Mouse (Mus musculus): ENCODE measurements around the gene Rhod. TPM values are rescaled to one million over a fixed set of nuclear protein-coding genes. Genes with fewer than 3 reads are reported as not detected.

Rhod gene
- 13.7 and 13.9 TPM in 2 replicates for polyA plus RNA-seq (2016; fragmentation: Nextera tagmentation; extraction: Ambion mirVana)

GRCm38 (mm10) chr19:4439161-4439801, at the start of gene Rhod:
Rhod (minus strand) TSS chr19:4439432.
- Histone ChIP-seq H3K4me1 (peaks cover 37% of the 10 kb centered on the region), H3K27me3 (ENCODE audit: low read depth, poor library complexity, severe bottlenecking) (peaks cover 36% of the 10 kb centered on the region), H3K27ac (replicated peaks) (peak within 1 kb of the TSS; percentile 79), H3K4me3 (peak within 1 kb of the TSS; percentile 74), H3K9me3 (replicated peaks) (no peaks in the 10 kb centered on the region), H3K36me3 (no peaks in the 10 kb centered on the region)
- under 1% methylated on average over 51 of the region's 51 CpGs for WGBS
- peak; percentile 52 for DNase-seq (ENCODE audit: low spot score)

DNA sequence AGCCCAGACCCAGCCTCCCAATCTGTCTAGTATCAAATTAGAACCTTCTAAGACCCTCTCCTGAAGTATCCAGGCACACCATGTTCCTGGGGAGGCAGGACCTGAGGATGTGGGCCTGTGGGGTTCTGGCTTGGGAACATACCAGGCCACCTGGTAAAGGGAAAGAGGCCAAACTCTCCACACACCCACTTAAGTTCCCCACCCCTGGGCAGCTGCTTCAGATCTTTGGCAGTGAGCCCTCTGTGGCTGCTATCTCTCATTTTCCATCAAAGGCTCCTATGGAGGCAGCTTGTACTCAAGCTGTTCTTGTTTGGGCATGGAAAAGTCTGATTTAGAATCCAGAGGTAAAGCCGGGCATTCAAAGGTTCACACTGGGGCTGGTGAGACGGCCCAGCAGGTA, 48.6 kb upstream of the Rhod start:
- Histone ChIP-seq H3K9me3 (replicated peaks) (no peaks in the 10 kb centered on the region), H3K4me3 (no peak overlapping the region), H3K27me3 (ENCODE audit: low read depth, poor library complexity, severe bottlenecking) (no peaks in the 10 kb centered on the region), H3K4me1 (peaks cover 11% of the 10 kb centered on the region), H3K27ac (replicated peaks) (no peak overlapping the region), H3K36me3 (no peaks in the 10 kb centered on the region)
- 88% methylated on average over 2 of the region's 2 CpGs for WGBS
- no peak for DNase-seq (ENCODE audit: low spot score)

GRCm38 (mm10) chr19:4485006-4485405, 45.8 kb upstream of the Rhod start:
- H3K27ac ChIP-seq (replicated peaks) = peak overlapping the region; percentile 17; the same call in 1 of the 2 replicates

GRCm38 (mm10) chr19:4482111-4482859, 43.1 kb upstream of the Rhod start:
- H3K9me3 ChIP-seq (replicated peaks) = no peaks in the 10 kb centered on the region
- 88% methylated on average over 3 of the region's 3 CpGs for WGBS
- no peak for DNase-seq (ENCODE audit: low spot score)
- H3K4me1 ChIP-seq = peaks cover 8% of the 10 kb centered on the region
- no peaks in the 10 kb centered on the region for H3K36me3 ChIP-seq
- no peak overlapping the region for H3K4me3 ChIP-seq
- H3K27me3 ChIP-seq (ENCODE audit: low read depth, poor library complexity, severe bottlenecking) = peaks cover 18% of the 10 kb centered on the region
- no peak overlapping the region for H3K27ac ChIP-seq (replicated peaks)

More at GRCm38 (mm10) chr19:4485006-4485405, 45.8 kb upstream of the Rhod start:
- Histone ChIP-seq H3K36me3 (no peaks in the 10 kb centered on the region), H3K4me3 (no peak overlapping the region), H3K9me3 (replicated peaks) (no peaks in the 10 kb centered on the region), H3K4me1 (peaks cover 7% of the 10 kb centered on the region), H3K27me3 (ENCODE audit: low read depth, poor library complexity, severe bottlenecking) (no peaks in the 10 kb centered on the region)
- WGBS = 48% methylated on average over 5 of the region's 5 CpGs
- no peak for DNase-seq (ENCODE audit: low spot score)

DNA sequence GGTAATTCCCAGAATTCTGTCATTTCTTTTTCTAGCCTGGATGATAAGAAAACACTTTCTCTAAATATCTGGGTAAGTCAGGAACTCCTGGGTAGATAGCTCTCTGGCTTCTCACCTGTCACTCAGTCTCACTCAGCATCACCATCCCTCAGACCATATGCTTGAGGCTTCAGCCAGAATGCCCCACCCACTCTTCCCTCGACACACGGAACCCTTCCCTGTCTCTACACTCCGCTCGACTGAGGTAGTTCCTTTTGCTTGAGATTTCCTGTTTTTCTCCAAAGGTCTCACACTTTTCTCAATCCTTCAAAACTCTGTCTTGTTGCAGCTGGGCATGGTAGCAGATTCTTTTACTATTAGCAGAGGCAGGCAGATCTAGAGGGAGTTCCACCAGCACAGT, 42.1 kb upstream of the Rhod start:
- no peak for DNase-seq (ENCODE audit: low spot score)
- peaks cover 28% of the 10 kb centered on the region for H3K27me3 ChIP-seq (ENCODE audit: low read depth, poor library complexity, severe bottlenecking)
- H3K4me1 ChIP-seq = peaks cover 18% of the 10 kb centered on the region
- H3K4me3 ChIP-seq = no peak overlapping the region
- H3K36me3 ChIP-seq = no peaks in the 10 kb centered on the region
- 65% methylated on average over 4 of the region's 4 CpGs for WGBS
- no peak overlapping the region for H3K27ac ChIP-seq (replicated peaks)
- no peaks in the 10 kb centered on the region for H3K9me3 ChIP-seq (replicated peaks)

DNA sequence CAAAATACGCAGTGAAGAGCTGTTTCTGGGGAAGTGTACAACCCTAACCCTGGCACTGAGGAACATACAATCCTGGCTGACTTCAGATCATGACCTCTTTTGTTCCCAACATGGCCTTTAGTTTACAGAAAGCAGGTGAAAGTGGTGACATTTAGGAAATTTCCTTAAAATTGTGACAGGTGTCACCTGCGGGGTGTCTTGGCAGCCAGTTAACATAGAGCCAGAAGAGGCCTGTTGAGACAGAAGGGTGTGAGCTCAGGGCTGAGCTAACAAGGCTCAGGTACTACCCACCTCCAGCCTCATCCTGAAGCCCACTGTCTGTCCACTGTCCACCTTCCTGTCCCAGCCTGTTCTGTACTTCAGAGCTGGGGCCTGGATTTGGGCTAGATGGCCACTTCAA, 40.8 kb upstream of the Rhod start:
- no peak overlapping the region for H3K27ac ChIP-seq (replicated peaks)
- WGBS = 87% methylated on average over 2 of the region's 2 CpGs

DNA sequence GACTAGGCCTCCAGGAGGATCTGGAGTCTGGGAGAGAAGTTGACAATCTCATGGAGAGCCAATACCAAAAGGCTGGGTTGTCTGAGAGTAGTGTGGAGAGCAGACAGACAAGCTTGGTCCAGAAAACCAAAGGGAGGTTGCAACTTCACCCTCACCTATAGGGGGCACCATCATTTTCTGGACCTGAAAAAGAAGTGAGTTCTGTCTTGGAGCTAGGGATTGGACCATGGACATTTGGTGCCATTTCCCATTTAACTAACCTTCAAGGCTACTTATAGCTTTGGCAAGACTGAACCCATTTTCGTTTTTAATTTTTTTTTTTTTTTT, 38.9 kb upstream of the Rhod start:
- Histone ChIP-seq H3K36me3 (no peaks in the 10 kb centered on the region), H3K4me3 (no peak overlapping the region), H3K4me1 (peaks cover 13% of the 10 kb centered on the region), H3K27ac (replicated peaks) (no peak overlapping the region), H3K27me3 (ENCODE audit: low read depth, poor library complexity, severe bottlenecking) (peaks cover 55% of the 10 kb centered on the region), H3K9me3 (replicated peaks) (no peaks in the 10 kb centered on the region)
- no peak for DNase-seq (ENCODE audit: low spot score)
- WGBS = 42% methylated on average over 1 of the region's 1 CpGs

More for the DNA sequence above, 40.8 kb upstream of the Rhod start:
- Histone ChIP-seq H3K36me3 (no peaks in the 10 kb centered on the region), H3K4me1 (peaks cover 20% of the 10 kb centered on the region), H3K4me3 (no peak overlapping the region), H3K9me3 (replicated peaks) (no peaks in the 10 kb centered on the region), H3K27me3 (ENCODE audit: low read depth, poor library complexity, severe bottlenecking) (peaks cover 40% of the 10 kb centered on the region)
- DNase-seq (ENCODE audit: low spot score) = no peak

- WGBS = 36% methylated on average over 20 of the region's 21 CpGs
- H3K4me3 ChIP-seq = peak within 1 kb of the TSS; percentile 68
- H3K27me3 ChIP-seq (ENCODE audit: low read depth, poor library complexity, severe bottlenecking) = peaks cover 55% of the 10 kb centered on the region
- peaks cover 13% of the 10 kb centered on the region for H3K4me1 ChIP-seq
- no peaks in the 10 kb centered on the region for H3K9me3 ChIP-seq (replicated peaks)
- DNase-seq (ENCODE audit: low spot score) = no peak
- H3K36me3 ChIP-seq = no peaks in the 10 kb centered on the region
- H3K27ac ChIP-seq (replicated peaks) = peak within 1 kb of the TSS; percentile 53
These were observed 38.3 kb upstream of the Rhod start, which contains the start of gene Syt12 for GRCm38 (mm10) chr19:4477345-4478189. Syt12 (minus strand) TSS chr19:4477447.

GRCm38 (mm10) chr19:4476601-4477257, 37.5 kb upstream of the Rhod start:
- WGBS = 1% methylated on average over 67 of the region's 70 CpGs
- peaks cover 55% of the 10 kb centered on the region for H3K27me3 ChIP-seq (ENCODE audit: low read depth, poor library complexity, severe bottlenecking)

GRCm38 (mm10) chr19:4475224-4475925, 36.1 kb upstream of the Rhod start:
- no peaks in the 10 kb centered on the region for H3K9me3 ChIP-seq (replicated peaks)
- no peak for DNase-seq (ENCODE audit: low spot score)
- no peaks in the 10 kb centered on the region for H3K36me3 ChIP-seq
- WGBS = 82% methylated on average over 11 of the region's 11 CpGs
- peaks cover 13% of the 10 kb centered on the region for H3K4me1 ChIP-seq
- peaks cover 55% of the 10 kb centered on the region for H3K27me3 ChIP-seq (ENCODE audit: low read depth, poor library complexity, severe bottlenecking)
- H3K27ac ChIP-seq (replicated peaks) = no peak overlapping the region
- H3K4me3 ChIP-seq = no peak overlapping the region

More at GRCm38 (mm10) chr19:4476601-4477257, 37.5 kb upstream of the Rhod start:
- Histone ChIP-seq H3K36me3 (no peaks in the 10 kb centered on the region), H3K4me3 (peak overlapping the region; percentile 68), H3K9me3 (replicated peaks) (no peaks in the 10 kb centered on the region), H3K4me1 (peaks cover 13% of the 10 kb centered on the region), H3K27ac (replicated peaks) (peak overlapping the region; percentile 53)
- peak; percentile 59 for DNase-seq (ENCODE audit: low spot score)

DNA sequence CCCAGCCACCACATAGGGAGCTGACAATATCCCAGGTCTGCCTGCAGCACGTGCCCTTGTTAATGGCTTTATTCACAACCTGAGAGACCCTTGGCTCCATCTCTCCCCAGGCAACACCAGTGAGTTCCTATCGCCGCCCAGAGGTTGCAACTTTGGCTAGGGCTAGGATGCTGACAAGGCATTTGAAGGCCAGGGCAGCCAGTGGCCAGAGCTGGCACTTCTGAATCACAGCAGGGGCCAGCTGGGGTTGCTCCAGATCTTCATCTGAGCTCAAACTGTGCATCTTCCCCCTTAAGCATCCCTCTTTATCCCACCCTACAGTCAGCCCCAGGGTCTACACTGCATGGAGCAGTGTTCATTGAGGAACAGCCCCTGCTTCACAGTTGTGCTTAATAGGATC, 35.5 kb upstream of the Rhod start:
- 55% methylated on average over 3 of the region's 3 CpGs for WGBS
- Histone ChIP-seq H3K4me1 (peaks cover 13% of the 10 kb centered on the region), H3K4me3 (no peak overlapping the region), H3K27me3 (ENCODE audit: low read depth, poor library complexity, severe bottlenecking) (peaks cover 55% of the 10 kb centered on the region), H3K36me3 (no peaks in the 10 kb centered on the region), H3K9me3 (replicated peaks) (no peaks in the 10 kb centered on the region), H3K27ac (replicated peaks) (no peak overlapping the region)
- no peak for DNase-seq (ENCODE audit: low spot score)

DNA sequence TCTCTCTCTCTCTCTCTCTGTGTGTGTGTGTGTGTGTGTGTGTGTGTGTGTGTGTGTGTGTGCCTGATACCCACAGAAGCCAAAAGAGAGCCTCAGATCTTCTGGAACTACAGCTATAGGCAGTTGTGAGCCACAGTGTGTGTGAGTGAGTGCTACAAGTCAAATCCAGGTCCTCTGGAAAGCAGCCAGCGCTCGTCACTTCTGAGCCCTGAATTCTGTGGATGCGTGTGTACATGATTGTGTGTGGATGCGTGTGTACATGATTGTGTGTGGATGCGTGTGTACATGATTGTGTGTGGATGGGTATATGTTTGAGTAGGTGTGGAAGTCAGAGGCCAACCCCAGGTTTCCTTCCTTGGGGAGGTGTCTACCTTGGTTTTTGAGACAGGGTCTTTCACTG, 34.3 kb upstream of the Rhod start:
- Histone ChIP-seq H3K36me3 (no peaks in the 10 kb centered on the region), H3K9me3 (replicated peaks) (no peaks in the 10 kb centered on the region), H3K4me1 (peaks cover 13% of the 10 kb centered on the region), H3K27ac (replicated peaks) (no peak overlapping the region), H3K27me3 (ENCODE audit: low read depth, poor library complexity, severe bottlenecking) (peaks cover 47% of the 10 kb centered on the region), H3K4me3 (no peak overlapping the region)
- WGBS = 90% methylated on average over 5 of the region's 5 CpGs
- DNase-seq (ENCODE audit: low spot score) = no peak
